In the genomic region with DNA sequence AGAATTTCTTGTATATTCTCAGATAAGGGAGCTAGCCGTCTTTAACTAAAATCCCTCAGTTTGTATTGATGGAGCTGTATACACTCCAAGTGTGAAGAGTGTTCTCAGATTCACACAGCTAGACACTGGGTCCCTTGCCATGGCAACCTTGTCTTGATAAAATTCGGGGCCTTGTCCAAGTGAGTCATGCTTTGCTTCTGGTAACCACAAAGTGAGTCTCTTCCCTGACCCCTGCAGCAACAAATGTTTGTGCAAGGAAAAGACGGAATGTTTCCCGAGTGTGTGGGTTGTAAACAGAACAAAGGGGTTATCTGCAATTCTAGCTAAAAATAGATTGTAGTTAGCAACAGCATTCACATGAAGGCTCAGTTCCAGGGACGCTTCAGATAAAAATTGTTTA, we compare ENCODE assay signal across 9 mouse cellular contexts.
DNase-seq lines count a peak whose midpoint lies in the region; ATAC-seq and TF ChIP-seq lines count a peak whose summit lies in the region.
"Had no signal": no experiment of that assay in that cellular context is flagged by ENCODE, and none has a peak within 500 bp of the region (broad histone marks: within the 10 kb centered on the region; RNA-seq: fewer than 3 reads in every experiment).

No protein-coding gene starts in this region.

- no peak overlapping the region for H3K4me3 ChIP-seq in hindbrain, embryonic 14.5 days (replicated peaks; ENCODE audit: low read length)
- no peak overlapping the region for H3K4me3 ChIP-seq in hindbrain, embryonic 11.5 days (ENCODE audit: low read depth, low read length)
- no peak overlapping the region for H3K4me3 ChIP-seq in intestine, embryonic 16.5 days (ENCODE audit: low read length)
- H3K4me3 ChIP-seq in intestine, postnatal 0 days (ENCODE audit: low read depth, low read length) = no peak overlapping the region
- H3K4me3 ChIP-seq: embryonic facial prominence, embryonic 15.5 days had no signal

- no peaks in the 10 kb centered on the region for H3K9me3 ChIP-seq in hindbrain, embryonic 14.5 days (ENCODE audit: control insufficient read depth, low read length)
- H3K9me3 ChIP-seq in hindbrain, embryonic 11.5 days (ENCODE audit: control insufficient read depth, low read length) = no peaks in the 10 kb centered on the region
- H3K9me3 ChIP-seq in intestine, embryonic 16.5 days (ENCODE audit: control insufficient read depth, low read length) = no peaks in the 10 kb centered on the region
- no peaks in the 10 kb centered on the region for H3K9me3 ChIP-seq in intestine, postnatal 0 days (ENCODE audit: control insufficient read depth)
- H3K9me3 ChIP-seq: embryonic facial prominence, embryonic 15.5 days had no signal

- peaks cover 9% of the 10 kb centered on the region for H3K4me1 ChIP-seq in hindbrain, embryonic 14.5 days (replicated peaks; ENCODE audit: control insufficient read depth, insufficient read depth, low read length)
- no peaks in the 10 kb centered on the region for H3K4me1 ChIP-seq in hindbrain, embryonic 11.5 days (replicated peaks; ENCODE audit: control insufficient read depth, insufficient read depth, low read length)
- H3K4me1 ChIP-seq in intestine, embryonic 16.5 days (ENCODE audit: control insufficient read depth, insufficient read depth, low read length) = no peaks in the 10 kb centered on the region
- H3K4me1 ChIP-seq in intestine, postnatal 0 days (replicated peaks; ENCODE audit: control insufficient read depth, insufficient read depth, low read length) = no peaks in the 10 kb centered on the region
- H3K4me1 ChIP-seq: embryonic facial prominence, embryonic 15.5 days had no signal

- ATAC-seq in hindbrain, embryonic 14.5 days (ENCODE audit: low FRiP score) = 0 out of 2 replicates have a peak, but pooled peaks have one; percentile 21
- no peak for ATAC-seq in hindbrain, embryonic 11.5 days (ENCODE audit: low FRiP score)
- ATAC-seq in intestine, embryonic 16.5 days = no peak
- ATAC-seq in intestine, postnatal 0 days = no peak

- H3K27me3 ChIP-seq in hindbrain, embryonic 14.5 days (ENCODE audit: control insufficient read depth, insufficient read depth, low read length) = no peaks in the 10 kb centered on the region
- no peaks in the 10 kb centered on the region for H3K27me3 ChIP-seq in hindbrain, embryonic 11.5 days (ENCODE audit: control insufficient read depth, insufficient read depth, low read length)
- no peaks in the 10 kb centered on the region for H3K27me3 ChIP-seq in intestine, embryonic 16.5 days (replicated peaks; ENCODE audit: control insufficient read depth, insufficient read depth, low read length)
- no peaks in the 10 kb centered on the region for H3K27me3 ChIP-seq in intestine, postnatal 0 days (replicated peaks; ENCODE audit: control insufficient read depth, insufficient read depth, low read length)
- H3K27me3 ChIP-seq: embryonic facial prominence, embryonic 15.5 days had no signal

- 0 out of 2 replicates have a peak overlapping the region, but pooled peaks have one; percentile 24 for H3K27ac ChIP-seq in hindbrain, embryonic 14.5 days
- no peak overlapping the region for H3K27ac ChIP-seq in hindbrain, embryonic 11.5 days (ENCODE audit: low read depth, low read length)
- H3K27ac ChIP-seq in intestine, embryonic 16.5 days (ENCODE audit: low read length) = no peak overlapping the region
- H3K27ac ChIP-seq in intestine, postnatal 0 days (ENCODE audit: low read depth, low read length) = no peak overlapping the region
- H3K27ac ChIP-seq: embryonic facial prominence, embryonic 15.5 days had no signal

- WGBS in hindbrain, embryonic 14.5 days = 49% methylated on average over 5 of the region's 5 CpGs
- WGBS in hindbrain, embryonic 11.5 days = 64% methylated on average over 5 of the region's 5 CpGs
- WGBS in intestine, embryonic 16.5 days = 22% methylated on average over 5 of the region's 5 CpGs
- 22% methylated on average over 5 of the region's 5 CpGs for WGBS in intestine, postnatal 0 days

- H3K4me2 ChIP-seq in hindbrain, embryonic 14.5 days (replicated peaks) = no peak overlapping the region
- no peak overlapping the region for H3K4me2 ChIP-seq in hindbrain, embryonic 11.5 days (replicated peaks; ENCODE audit: low read depth, low read length)
- no peak overlapping the region for H3K4me2 ChIP-seq in intestine, embryonic 16.5 days (ENCODE audit: low read depth, low read length)
- H3K4me2 ChIP-seq in intestine, postnatal 0 days (replicated peaks; ENCODE audit: low read depth) = no peak overlapping the region
- H3K4me2 ChIP-seq: embryonic facial prominence, embryonic 15.5 days had no signal

- no peak for DNase-seq in hindbrain, embryonic 14.5 days (ENCODE audit: low spot score)
- no peak for DNase-seq in hindbrain, embryonic 11.5 days (ENCODE audit: low spot score)
- DNase-seq in MN1 (ENCODE audit: low spot score) = peak; percentile 62
- DNase-seq in heart, adult 8-10 months (ENCODE audit: low spot score) = peak; percentile 64
- DNase-seq in layer of hippocampus, adult 18-20 months (ENCODE audit: low spot score in 2 of 2) = peak; percentile 38 to 72
- no peak for DNase-seq in urinary bladder, postnatal 14 days (ENCODE audit: low spot score)

- H3K36me3 ChIP-seq in hindbrain, embryonic 14.5 days (replicated peaks; ENCODE audit: control insufficient read depth, insufficient read depth) = no peaks in the 10 kb centered on the region
- H3K36me3 ChIP-seq in hindbrain, embryonic 11.5 days (ENCODE audit: control insufficient read depth, insufficient read depth, low read length) = no peaks in the 10 kb centered on the region
- no peaks in the 10 kb centered on the region for H3K36me3 ChIP-seq in intestine, embryonic 16.5 days (ENCODE audit: control insufficient read depth, insufficient read depth, low read length)
- H3K36me3 ChIP-seq in intestine, postnatal 0 days (ENCODE audit: control insufficient read depth, insufficient read depth) = no peaks in the 10 kb centered on the region
- H3K36me3 ChIP-seq: embryonic facial prominence, embryonic 15.5 days had no signal

- TF ChIP-seq CTCF in intestine, postnatal 0 days (IDR thresholded peaks at IDR 0.05; ENCODE audit: low read depth) = no peak

- H3K9ac ChIP-seq in hindbrain, embryonic 14.5 days = no peak overlapping the region
- H3K9ac ChIP-seq in hindbrain, embryonic 11.5 days (ENCODE audit: low read depth, low read length) = no peak overlapping the region
- no peak overlapping the region for H3K9ac ChIP-seq in intestine, embryonic 16.5 days (ENCODE audit: low read depth, low read length)
- H3K9ac ChIP-seq in intestine, postnatal 0 days (ENCODE audit: low read depth, low read length) = no peak overlapping the region
- H3K9ac ChIP-seq: embryonic facial prominence, embryonic 15.5 days had no signal

Comparison
In these comparisons a context has a peak if more than half of its experiments do, and no peak if none do; other contexts are left out.
1. DNase-seq: peak in MN1 (single experiment), heart, adult 8-10 months (single experiment) and layer of hippocampus, adult 18-20 months (2 of 2); none in hindbrain, embryonic 14.5 days (single experiment), hindbrain, embryonic 11.5 days (single experiment) and urinary bladder, postnatal 14 days (single experiment).